8 mouse cellular contexts compared by ENCODE assay signal in the genomic region with DNA sequence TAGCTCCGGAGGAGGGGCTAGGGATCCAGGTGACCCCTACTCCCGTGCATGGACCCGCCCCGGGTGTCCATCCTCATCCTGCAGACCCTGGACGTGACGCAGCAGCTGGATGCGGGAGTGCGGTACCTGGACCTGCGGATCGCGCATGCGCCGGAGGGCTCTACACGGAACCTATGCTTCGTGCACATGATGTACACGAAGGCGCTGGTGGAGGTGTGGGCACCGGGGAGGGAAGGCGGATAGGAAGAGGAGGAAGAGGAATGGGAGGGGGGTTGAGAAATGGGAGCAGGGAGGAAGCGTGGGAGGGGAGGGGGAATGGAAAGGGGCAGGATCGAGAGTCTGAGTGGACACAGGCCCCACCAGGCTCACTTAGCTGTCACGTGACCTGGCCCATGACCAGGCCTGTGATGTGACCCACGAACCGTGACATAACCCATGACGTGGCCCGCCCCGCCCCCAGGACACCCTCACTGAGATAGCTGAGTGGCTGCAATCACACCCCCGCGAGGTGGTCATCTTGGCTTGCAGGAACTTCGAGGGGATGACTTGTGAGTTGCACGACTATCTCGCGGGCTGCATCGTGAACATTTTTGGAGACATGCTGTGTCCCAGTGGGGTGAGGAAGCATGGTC. TPM values are rescaled to one million over a fixed set of nuclear protein-coding genes. Genes with fewer than 3 reads are reported as not detected.
DNase-seq lines count a peak whose midpoint lies in the region; ATAC-seq lines count a peak whose summit lies in the region.

No protein-coding gene starts in this region.

- H3K9ac ChIP-seq in embryonic facial prominence, embryonic 12.5 days, result no peak overlapping the region
- peak overlapping the region; percentile 61 for H3K9ac ChIP-seq in hindbrain, embryonic 13.5 days

- WGBS in embryonic facial prominence, embryonic 12.5 days, result 18% methylated on average over 34 of the region's 34 CpGs
- WGBS in hindbrain, embryonic 13.5 days, result 24% methylated on average over 34 of the region's 34 CpGs

- H3K36me3 ChIP-seq in embryonic facial prominence, embryonic 12.5 days, result peaks cover 39% of the 10 kb centered on the region
- H3K36me3 ChIP-seq in hindbrain, embryonic 13.5 days, result peaks cover 44% of the 10 kb centered on the region

- H3K9me3 ChIP-seq in embryonic facial prominence, embryonic 12.5 days, result no peaks in the 10 kb centered on the region
- H3K9me3 ChIP-seq in hindbrain, embryonic 13.5 days, result no peaks in the 10 kb centered on the region

- peak; percentile 25 for ATAC-seq in CD4-positive, CD25-positive, alpha-beta regulatory T cell, adult 4 months
- peak; percentile 29 for ATAC-seq in activated CD4-positive, CD25-positive, alpha-beta regulatory T cell, adult 4 months
- no peak for ATAC-seq in embryonic facial prominence, embryonic 12.5 days (ENCODE audit: insufficient number of reproducible peaks, insufficient read depth, low FRiP score, low TSS enrichment)
- peak; percentile 47 for ATAC-seq in hindbrain, embryonic 13.5 days (ENCODE audit: low FRiP score)

- H3K27me3 ChIP-seq in embryonic facial prominence, embryonic 12.5 days, result 0 out of 2 replicates have a peak, but pooled peaks cover 4% of the 10 kb centered on the region
- peaks cover 6% of the 10 kb centered on the region for H3K27me3 ChIP-seq in hindbrain, embryonic 13.5 days

- peak overlapping the region; percentile 72 for H3K4me2 ChIP-seq in embryonic facial prominence, embryonic 12.5 days (replicated peaks)
- H3K4me2 ChIP-seq in hindbrain, embryonic 13.5 days, result peak overlapping the region; percentile 63

- no peak overlapping the region for H3K27ac ChIP-seq in embryonic facial prominence, embryonic 12.5 days
- no peak overlapping the region for H3K27ac ChIP-seq in hindbrain, embryonic 13.5 days

- H3K4me3 ChIP-seq in embryonic facial prominence, embryonic 12.5 days, result peak overlapping the region; percentile 35
- peak overlapping the region; percentile 37 for H3K4me3 ChIP-seq in hindbrain, embryonic 13.5 days

- peak; percentile 58 to 63 for DNase-seq in layer of hippocampus, postnatal 25 days (ENCODE audit: extremely low spot score in 1 of 2, low spot score in 1 of 2)
- peak; percentile 39 to 52 for DNase-seq in lung, postnatal 4 days
- peak; percentile 79 for DNase-seq in right cerebral cortex, postnatal 14 days
- DNase-seq in ovary, postnatal 14 days (ENCODE audit: low spot score), result no peak

- peaks cover 30% of the 10 kb centered on the region for H3K4me1 ChIP-seq in embryonic facial prominence, embryonic 12.5 days
- peaks cover 33% of the 10 kb centered on the region for H3K4me1 ChIP-seq in hindbrain, embryonic 13.5 days (replicated peaks)

RNA-seq across cellular contexts. Expression of gene Plcxd1, which starts 2.1 kb away (rescaled TPM):
- 1 to 10 TPM in 1 of 2 experiments, under 1 TPM in 1; 0.89 to 2.3 TPM for polyA plus RNA-seq in CD4-positive, CD25-positive, alpha-beta regulatory T cell, adult 4 months (2017; shearing (Covaris generic))
- polyA plus RNA-seq in activated CD4-positive, CD25-positive, alpha-beta regulatory T cell, adult 4 months (2017; shearing (Covaris generic)), result 1 to 10 TPM in 1 of 2 experiments, under 1 TPM in 1; 0.63 to 1.6 TPM
- polyA plus RNA-seq in embryonic facial prominence, embryonic 12.5 days (2016; fragmentation: Nextera tagmentation; extraction: Ambion mirVana), result 1.4 and 1.7 TPM in 2 replicates
- polyA plus RNA-seq in hindbrain, embryonic 13.5 days (2015; fragmentation: Nextera tagmentation; extraction: Ambion mirVana), result 2.5 and 3.2 TPM in 2 replicates
- total RNA-seq in layer of hippocampus, postnatal 25 days (2021), result 1 to 10 TPM; 4.4 to 4.7 TPM

RNA-seq across cellular contexts. Expression of gene Gtpbp6, which starts 6.2 kb away (rescaled TPM):
- 10 to 100 TPM; 10.9 to 18.3 TPM for polyA plus RNA-seq in CD4-positive, CD25-positive, alpha-beta regulatory T cell, adult 4 months (2017; shearing (Covaris generic))
- 10 to 100 TPM; 11.6 to 11.7 TPM for polyA plus RNA-seq in activated CD4-positive, CD25-positive, alpha-beta regulatory T cell, adult 4 months (2017; shearing (Covaris generic))
- 43.1 and 47.2 TPM in 2 replicates for polyA plus RNA-seq in embryonic facial prominence, embryonic 12.5 days (2016; fragmentation: Nextera tagmentation; extraction: Ambion mirVana)
- polyA plus RNA-seq in hindbrain, embryonic 13.5 days (2015; fragmentation: Nextera tagmentation; extraction: Ambion mirVana), result 53.2 and 55.5 TPM in 2 replicates
- 10 to 100 TPM; 69.3 to 91.5 TPM for total RNA-seq in layer of hippocampus, postnatal 25 days (2021)

RNA-seq across cellular contexts. Expression of gene Gm35315, which starts 7.6 kb away (rescaled TPM):
- 1 to 10 TPM; 2.0 to 3.1 TPM for polyA plus RNA-seq in CD4-positive, CD25-positive, alpha-beta regulatory T cell, adult 4 months (2017; shearing (Covaris generic))
- polyA plus RNA-seq in activated CD4-positive, CD25-positive, alpha-beta regulatory T cell, adult 4 months (2017; shearing (Covaris generic)), result 1 to 10 TPM; 1.6 to 3.0 TPM
- polyA plus RNA-seq in embryonic facial prominence, embryonic 12.5 days (2016; fragmentation: Nextera tagmentation; extraction: Ambion mirVana), result 1.2 and 1.5 TPM in 2 replicates
- polyA plus RNA-seq in hindbrain, embryonic 13.5 days (2015; fragmentation: Nextera tagmentation; extraction: Ambion mirVana), result 0.61 and 0.77 TPM in 2 replicates
- under 1 TPM; 0.56 to 0.76 TPM for total RNA-seq in layer of hippocampus, postnatal 25 days (2021)

RNA-seq across cellular contexts. Expression of gene Zfp605, which starts 8.1 kb away (rescaled TPM):
- 1 to 10 TPM; 4.0 to 4.5 TPM for polyA plus RNA-seq in CD4-positive, CD25-positive, alpha-beta regulatory T cell, adult 4 months (2017; shearing (Covaris generic))
- polyA plus RNA-seq in activated CD4-positive, CD25-positive, alpha-beta regulatory T cell, adult 4 months (2017; shearing (Covaris generic)), result 1 to 10 TPM; 3.5 to 4.6 TPM
- 7.0 and 7.5 TPM in 2 replicates for polyA plus RNA-seq in embryonic facial prominence, embryonic 12.5 days (2016; fragmentation: Nextera tagmentation; extraction: Ambion mirVana)
- 15.2 and 18.2 TPM in 2 replicates for polyA plus RNA-seq in hindbrain, embryonic 13.5 days (2015; fragmentation: Nextera tagmentation; extraction: Ambion mirVana)
- 10 to 100 TPM; 15.4 to 17.0 TPM for total RNA-seq in layer of hippocampus, postnatal 25 days (2021)

RNA-seq across cellular contexts. Expression of gene Gm17655, which starts 29.5 kb away (rescaled TPM):
- polyA plus RNA-seq in CD4-positive, CD25-positive, alpha-beta regulatory T cell, adult 4 months (2017; shearing (Covaris generic)), result 10 to 100 TPM in 1 of 2 experiments, 1 to 10 TPM in 1; 7.3 to 14.2 TPM
- polyA plus RNA-seq in activated CD4-positive, CD25-positive, alpha-beta regulatory T cell, adult 4 months (2017; shearing (Covaris generic)), result 10 to 100 TPM in 1 of 2 experiments, 1 to 10 TPM in 1; 8.8 to 11.2 TPM
- polyA plus RNA-seq in embryonic facial prominence, embryonic 12.5 days (2016; fragmentation: Nextera tagmentation; extraction: Ambion mirVana), result 2.9 and 3.2 TPM in 2 replicates
- polyA plus RNA-seq in hindbrain, embryonic 13.5 days (2015; fragmentation: Nextera tagmentation; extraction: Ambion mirVana), result 7.4 and 7.6 TPM in 2 replicates
- 10 to 100 TPM in 1 of 2 experiments, 1 to 10 TPM in 1; 7.8 to 13.0 TPM for total RNA-seq in layer of hippocampus, postnatal 25 days (2021)
